Mouse (Mus musculus) ES-Bruce4 (cell line): ENCODE data around the gene Bahd1.

Experiments used
- CTCF ChIP-seq: IDR thresholded peaks from one replicate; pipeline ENCODE4 v1.8.1; 2011; ENCODE audit warnings: low read depth, low read length
- POLR2A ChIP-seq: IDR thresholded peaks from one replicate; pipeline ENCODE4 v1.8.1; 2011; ENCODE audit warnings: low read length; ENCODE audit not compliant: insufficient read depth

- TF ChIP-seq CTCF, result no peak
- TF ChIP-seq POLR2A, result no peak
These were observed 3.9 kb upstream of the Bahd1 start for GRCm38 (mm10) chr2:118895990-118896913.
